Mouse (Mus musculus): ENCODE measurements around the gene Cct3.

DNA sequence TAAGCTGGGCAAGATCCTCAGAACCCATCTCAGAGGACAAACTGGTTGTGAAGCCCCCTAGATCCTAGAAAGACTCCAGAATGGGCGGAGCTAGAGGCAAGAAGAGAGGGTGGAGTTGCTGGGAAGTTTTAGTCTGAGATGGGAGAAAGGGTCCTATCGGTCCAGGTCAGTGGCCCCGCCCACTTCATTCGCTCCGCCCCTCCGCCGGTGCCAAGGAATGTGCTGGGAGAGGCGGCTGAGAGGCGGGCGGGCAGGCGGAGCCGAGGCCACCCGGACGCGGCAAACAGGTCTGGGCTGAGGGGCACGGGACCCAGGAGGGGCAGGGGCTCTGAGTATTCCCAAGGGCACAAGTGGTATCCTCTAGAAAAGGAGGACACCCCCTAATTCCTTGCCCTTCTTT lies 67.4 kb downstream of the Cct3 start, which contains the start of gene Paqr6:
- TF ChIP-seq CTCF (conservative IDR thresholded peaks at IDR 0.05; ENCODE audit: low read length) (no peak), NANOG (IDR thresholded peaks at IDR 0.05; ENCODE audit: borderline replicate concordance, low read length) (no peak), POU5F1 (IDR thresholded peaks at IDR 0.05; ENCODE audit: borderline replicate concordance, low read length) (no peak)

Data from E14TG2a.4 (cell line).